Mouse (Mus musculus): ENCODE results near the gene Lypd6b. TPM values are rescaled to one million over a fixed set of nuclear protein-coding genes. Genes with fewer than 3 reads are reported as not detected.

Gene Lypd6b
- total and polyA plus RNA-seq, 2 experiments: not detected

DNA sequence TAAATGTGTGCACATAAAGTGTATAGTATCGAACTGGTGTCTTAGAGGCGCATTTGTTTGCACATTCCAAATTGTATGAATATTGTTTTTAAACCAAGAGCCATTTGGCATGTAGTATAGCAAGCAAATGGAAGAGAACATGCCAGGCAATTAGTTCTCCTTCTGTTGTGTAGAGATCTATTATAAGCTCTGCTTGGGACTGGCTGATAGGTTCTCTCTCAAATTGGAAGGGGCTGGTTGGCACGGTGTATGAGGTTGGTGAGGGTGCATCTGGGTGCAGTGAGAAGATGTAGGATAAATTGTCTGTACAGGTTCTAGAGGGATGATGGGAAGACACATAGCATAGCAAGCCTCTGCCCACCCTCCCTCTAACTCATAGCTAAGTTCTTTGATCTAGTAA, 42.9 kb downstream of the Lypd6b start:
- no peaks in the 10 kb centered on the region for H3K4me1 ChIP-seq (ENCODE audit: control insufficient read depth, insufficient read depth, low read length)
- TF ChIP-seq POLR2A (IDR thresholded peaks at IDR 0.05; ENCODE audit: extremely low read depth, insufficient read depth, low read length) (no peak), CTCF (IDR thresholded peaks at IDR 0.05; ENCODE audit: low read depth, low read length) (no peak)
- no peak for DNase-seq (ENCODE audit: extremely low read depth, low read depth, low spot score)
- H3K27me3 ChIP-seq (ENCODE audit: control insufficient read depth, insufficient read depth, low read length): no peaks in the 10 kb centered on the region
- no peaks in the 10 kb centered on the region for H3K79me2 ChIP-seq (ENCODE audit: control insufficient read depth, insufficient read depth, low read length)
- 89% methylated on average over 3 of the region's 3 CpGs for WGBS
- no peaks in the 10 kb centered on the region for H3K36me3 ChIP-seq (ENCODE audit: control insufficient read depth, insufficient read depth, low read length)
- no peak overlapping the region for H3K9ac ChIP-seq (ENCODE audit: low read depth, low read length)
- no peak overlapping the region for H3K27ac ChIP-seq (replicated peaks; ENCODE audit: insufficient read depth, low read depth, low read length)
- H3K4me3 ChIP-seq (ENCODE audit: insufficient read depth, low read depth, low read length): no peak overlapping the region

DNA sequence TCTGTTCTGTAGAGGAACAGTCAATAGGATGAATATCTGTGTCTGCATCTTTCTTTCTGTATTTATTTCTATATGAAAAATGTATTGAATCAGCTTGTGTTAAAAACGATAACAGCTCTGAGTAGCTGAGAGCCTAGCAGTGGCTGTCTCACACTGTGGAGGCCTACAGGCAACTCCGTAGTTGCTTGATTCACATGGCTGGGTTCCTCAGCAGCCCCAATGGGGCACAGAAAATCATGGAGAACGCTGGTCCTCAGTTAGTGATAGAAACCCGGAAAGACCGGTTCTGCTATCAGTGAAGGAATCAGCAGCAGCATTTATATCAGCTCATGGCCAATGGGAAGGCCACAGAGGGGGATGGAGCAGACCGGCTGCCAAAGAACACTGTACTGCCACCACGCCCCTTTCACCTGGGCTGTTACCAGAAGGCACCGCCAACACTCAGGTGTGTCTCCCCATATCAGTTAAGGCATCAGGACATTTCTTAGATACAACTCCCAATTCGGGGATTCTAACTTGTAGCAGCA, 44.9 kb downstream of the Lypd6b start:
- Histone ChIP-seq H3K4me1 (ENCODE audit: control insufficient read depth, insufficient read depth, low read length) (no peaks in the 10 kb centered on the region), H3K27me3 (ENCODE audit: control insufficient read depth, insufficient read depth, low read length) (no peaks in the 10 kb centered on the region), H3K27ac (replicated peaks; ENCODE audit: insufficient read depth, low read depth, low read length) (no peak overlapping the region), H3K79me2 (ENCODE audit: control insufficient read depth, insufficient read depth, low read length) (no peaks in the 10 kb centered on the region), H3K9ac (ENCODE audit: low read depth, low read length) (no peak overlapping the region), H3K4me3 (ENCODE audit: insufficient read depth, low read depth, low read length) (no peak overlapping the region), H3K36me3 (ENCODE audit: control insufficient read depth, insufficient read depth, low read length) (no peaks in the 10 kb centered on the region)
- TF ChIP-seq CTCF (IDR thresholded peaks at IDR 0.05; ENCODE audit: low read depth, low read length) (no peak), POLR2A (IDR thresholded peaks at IDR 0.05; ENCODE audit: extremely low read depth, insufficient read depth, low read length) (no peak)
- no peak for DNase-seq (ENCODE audit: extremely low read depth, low read depth, low spot score)
- 58% methylated on average over 9 of the region's 9 CpGs for WGBS

DNA sequence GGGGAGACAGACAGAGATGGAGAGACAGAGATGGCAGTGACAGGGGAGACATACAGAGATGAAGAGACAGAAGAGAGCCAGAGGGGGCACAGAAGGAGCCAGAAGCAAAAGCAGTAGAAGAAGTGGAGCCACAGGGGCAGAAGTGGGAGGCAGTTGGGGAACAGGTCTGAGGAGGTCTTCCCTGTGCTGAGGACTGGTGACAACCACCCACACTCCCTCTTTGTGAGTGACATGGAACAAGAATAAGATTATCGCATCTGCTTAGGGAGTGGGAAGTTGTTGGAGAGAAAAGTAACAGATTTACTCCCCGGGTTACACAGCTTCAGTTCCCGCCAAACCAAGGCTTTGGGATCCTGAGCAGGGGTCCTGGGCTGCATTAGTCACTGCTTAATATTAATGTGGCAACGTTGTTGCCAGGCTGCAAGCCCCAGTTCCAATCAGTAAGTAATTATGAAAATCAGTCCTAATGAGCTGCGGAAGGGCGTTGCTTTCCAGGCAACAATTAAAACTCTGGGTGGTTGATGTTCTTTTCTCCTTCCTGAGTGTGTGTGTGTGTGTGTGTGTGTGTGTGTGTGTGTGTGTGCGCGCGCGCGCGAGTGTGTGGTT, 50.1 kb downstream of the Lypd6b start:
- H3K27me3 ChIP-seq (ENCODE audit: control insufficient read depth, insufficient read depth, low read length): no peaks in the 10 kb centered on the region
- no peak overlapping the region for H3K4me3 ChIP-seq (ENCODE audit: insufficient read depth, low read depth, low read length)
- TF ChIP-seq POLR2A (IDR thresholded peaks at IDR 0.05; ENCODE audit: extremely low read depth, insufficient read depth, low read length): no peak
- no peak for TF ChIP-seq CTCF (IDR thresholded peaks at IDR 0.05; ENCODE audit: low read depth, low read length)
- no peak for DNase-seq (ENCODE audit: extremely low read depth, low read depth, low spot score)
- H3K27ac ChIP-seq (replicated peaks; ENCODE audit: insufficient read depth, low read depth, low read length): no peak overlapping the region
- H3K4me1 ChIP-seq (ENCODE audit: control insufficient read depth, insufficient read depth, low read length): no peaks in the 10 kb centered on the region
- WGBS: 71% methylated on average over 12 of the region's 12 CpGs
- H3K9ac ChIP-seq (ENCODE audit: low read depth, low read length): no peak overlapping the region
- no peaks in the 10 kb centered on the region for H3K79me2 ChIP-seq (ENCODE audit: control insufficient read depth, insufficient read depth, low read length)
- no peaks in the 10 kb centered on the region for H3K36me3 ChIP-seq (ENCODE audit: control insufficient read depth, insufficient read depth, low read length)

DNA sequence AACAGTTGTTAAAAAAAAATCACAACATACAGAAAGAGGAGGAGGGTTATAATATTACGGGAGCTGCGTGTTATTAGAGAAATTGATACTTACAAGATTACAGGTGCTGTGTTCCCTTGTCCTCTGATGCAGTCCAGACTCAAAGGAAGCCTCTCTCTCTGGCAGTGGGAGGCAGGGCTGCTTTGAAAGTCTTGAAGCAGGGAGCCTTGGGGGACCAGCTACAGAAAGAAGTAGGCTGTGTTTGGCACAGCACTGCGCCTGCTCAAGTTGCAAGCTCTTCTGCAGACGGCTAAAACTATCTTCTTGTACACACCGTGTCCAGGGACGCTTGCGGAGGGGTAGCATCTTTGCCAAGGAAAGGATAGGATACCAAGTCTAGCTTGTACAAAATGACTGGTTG, 51.1 kb downstream of the Lypd6b start:
- WGBS: 86% methylated on average over 7 of the region's 7 CpGs
- Histone ChIP-seq H3K36me3 (ENCODE audit: control insufficient read depth, insufficient read depth, low read length) (no peaks in the 10 kb centered on the region), H3K79me2 (ENCODE audit: control insufficient read depth, insufficient read depth, low read length) (no peaks in the 10 kb centered on the region), H3K9ac (ENCODE audit: low read depth, low read length) (no peak overlapping the region), H3K4me3 (ENCODE audit: insufficient read depth, low read depth, low read length) (no peak overlapping the region), H3K27me3 (ENCODE audit: control insufficient read depth, insufficient read depth, low read length) (no peaks in the 10 kb centered on the region), H3K27ac (replicated peaks; ENCODE audit: insufficient read depth, low read depth, low read length) (no peak overlapping the region), H3K4me1 (ENCODE audit: control insufficient read depth, insufficient read depth, low read length) (no peaks in the 10 kb centered on the region)
- TF ChIP-seq CTCF (IDR thresholded peaks at IDR 0.05; ENCODE audit: low read depth, low read length) (no peak), POLR2A (IDR thresholded peaks at IDR 0.05; ENCODE audit: extremely low read depth, insufficient read depth, low read length) (no peak)
- DNase-seq (ENCODE audit: extremely low read depth, low read depth, low spot score): no peak

DNA sequence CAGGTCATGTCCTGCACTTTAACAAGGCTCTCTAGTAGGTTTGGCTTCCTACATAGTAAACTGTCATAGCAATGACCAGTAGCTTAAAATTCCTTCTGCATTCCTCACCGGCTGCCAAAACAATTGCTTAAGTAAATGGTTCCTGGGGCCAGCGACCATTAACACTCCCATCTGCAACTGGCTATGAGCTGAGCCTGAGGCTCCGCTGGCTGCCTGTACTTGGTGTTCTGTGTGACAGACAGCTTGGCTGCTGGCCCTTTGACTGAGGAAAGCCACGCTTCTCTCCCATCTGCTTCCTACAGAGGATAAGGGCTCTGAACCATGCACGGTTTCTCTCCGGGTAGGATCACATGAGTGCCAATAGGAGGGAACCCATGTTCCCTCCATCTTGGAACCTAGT, 53.1 kb downstream of the Lypd6b start:
- peak; percentile 7 for DNase-seq (ENCODE audit: extremely low read depth, low read depth, low spot score)
- H3K36me3 ChIP-seq (ENCODE audit: control insufficient read depth, insufficient read depth, low read length): no peaks in the 10 kb centered on the region
- H3K4me3 ChIP-seq (ENCODE audit: insufficient read depth, low read depth, low read length): no peak overlapping the region
- no peak overlapping the region for H3K9ac ChIP-seq (ENCODE audit: low read depth, low read length)
- no peaks in the 10 kb centered on the region for H3K79me2 ChIP-seq (ENCODE audit: control insufficient read depth, insufficient read depth, low read length)
- WGBS: 45% methylated on average over 6 of the region's 6 CpGs
- H3K4me1 ChIP-seq (ENCODE audit: control insufficient read depth, insufficient read depth, low read length): no peaks in the 10 kb centered on the region
- no peak overlapping the region for H3K27ac ChIP-seq (replicated peaks; ENCODE audit: insufficient read depth, low read depth, low read length)
- TF ChIP-seq CTCF (IDR thresholded peaks at IDR 0.05; ENCODE audit: low read depth, low read length) (no peak), POLR2A (IDR thresholded peaks at IDR 0.05; ENCODE audit: extremely low read depth, insufficient read depth, low read length) (no peak)
- H3K27me3 ChIP-seq (ENCODE audit: control insufficient read depth, insufficient read depth, low read length): no peaks in the 10 kb centered on the region

DNA sequence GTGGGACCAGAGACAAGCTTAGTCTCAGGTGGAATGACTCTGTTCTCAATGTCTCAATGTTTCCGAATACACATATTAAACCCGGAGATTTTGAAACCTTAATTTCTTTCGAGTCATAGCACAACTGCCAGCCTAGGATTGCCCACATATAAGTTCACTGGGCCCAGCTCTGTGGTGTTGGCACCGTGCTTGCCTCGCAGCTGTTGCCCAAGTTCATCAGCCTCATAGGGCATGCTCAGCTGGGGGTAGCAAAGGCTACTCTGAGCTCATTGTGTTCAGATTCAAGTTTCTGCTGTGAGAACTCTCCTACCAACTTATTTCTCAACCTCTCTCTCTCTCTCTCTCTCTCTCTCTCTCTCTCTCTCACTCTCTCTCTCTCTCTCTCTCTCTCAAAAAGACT, 53.6 kb downstream of the Lypd6b start:
- H3K4me3 ChIP-seq (ENCODE audit: insufficient read depth, low read depth, low read length): no peak overlapping the region
- H3K4me1 ChIP-seq (ENCODE audit: control insufficient read depth, insufficient read depth, low read length): no peaks in the 10 kb centered on the region
- H3K79me2 ChIP-seq (ENCODE audit: control insufficient read depth, insufficient read depth, low read length): no peaks in the 10 kb centered on the region
- DNase-seq (ENCODE audit: extremely low read depth, low read depth, low spot score): no peak
- no peak for TF ChIP-seq POLR2A (IDR thresholded peaks at IDR 0.05; ENCODE audit: extremely low read depth, insufficient read depth, low read length)
- TF ChIP-seq CTCF (IDR thresholded peaks at IDR 0.05; ENCODE audit: low read depth, low read length): no peak
- H3K36me3 ChIP-seq (ENCODE audit: control insufficient read depth, insufficient read depth, low read length): no peaks in the 10 kb centered on the region
- WGBS: 87% methylated on average over 5 of the region's 5 CpGs
- H3K27ac ChIP-seq (replicated peaks; ENCODE audit: insufficient read depth, low read depth, low read length): no peak overlapping the region
- H3K27me3 ChIP-seq (ENCODE audit: control insufficient read depth, insufficient read depth, low read length): no peaks in the 10 kb centered on the region
- no peak overlapping the region for H3K9ac ChIP-seq (ENCODE audit: low read depth, low read length)
